Comparison of ENCODE assay signal across 8 mouse cellular contexts in genomic region chr9:110879998-110880561, GRCm38 (mm10). TPM values are rescaled to one million over a fixed set of nuclear protein-coding genes. Genes with fewer than 3 reads are reported as not detected.
DNase-seq lines count a peak whose midpoint lies in the region; ATAC-seq lines count a peak whose summit lies in the region.

TSS of gene Tmie (minus strand) at chr9:110880113.

- peak within 1 kb of the TSS; percentile 87 for H3K4me2 ChIP-seq in forebrain, embryonic 16.5 days (ENCODE audit: low read length)

- H3K27me3 ChIP-seq in forebrain, embryonic 16.5 days (replicated peaks; ENCODE audit: control insufficient read depth, insufficient read depth, low read length), result peaks cover 26% of the 10 kb centered on the region
- peaks cover 72% of the 10 kb centered on the region for H3K27me3 ChIP-seq in hindbrain, embryonic 10.5 days (ENCODE audit: insufficient read depth, poor library complexity, severe bottlenecking)

- DNase-seq in CD4-positive, CD25-positive, alpha-beta regulatory T cell, adult 2 months (ENCODE audit: low read depth, low spot score), result peak; percentile 90
- peak; percentile 91 to 93 for DNase-seq in adrenal gland, adult (ENCODE audit: inconsistent age in 2 of 2, low spot score in 1 of 2)
- DNase-seq in hindbrain, embryonic 10.5 days (ENCODE audit: low spot score), result peak; percentile 40
- DNase-seq in layer of hippocampus, postnatal 14 days (ENCODE audit: low spot score in 2 of 2), result peak; percentile 41 to 49
- DNase-seq in lung, postnatal 4 days, result peak; percentile 87 to 93
- peak; percentile 24 for DNase-seq in right cerebral cortex, adult 18-20 months
- DNase-seq in adipocyte (ENCODE audit: low spot score), result no peak

- peak; percentile 45 for ATAC-seq in forebrain, embryonic 16.5 days

- peak within 1 kb of the TSS; percentile 45 for H3K9ac ChIP-seq in forebrain, embryonic 16.5 days (replicated peaks; ENCODE audit: low read depth, low read length)

- H3K4me3 ChIP-seq in forebrain, embryonic 16.5 days (replicated peaks; ENCODE audit: low read length), result peak within 1 kb of the TSS; percentile 55
- peak within 1 kb of the TSS; percentile 64 for H3K4me3 ChIP-seq in hindbrain, embryonic 10.5 days

- no peaks in the 10 kb centered on the region for H3K36me3 ChIP-seq in forebrain, embryonic 16.5 days (ENCODE audit: control insufficient read depth, insufficient read depth)
- no peaks in the 10 kb centered on the region for H3K36me3 ChIP-seq in hindbrain, embryonic 10.5 days

- peaks cover 16% of the 10 kb centered on the region for H3K4me1 ChIP-seq in forebrain, embryonic 16.5 days (replicated peaks; ENCODE audit: control insufficient read depth, insufficient read depth, low read length)
- peaks cover 26% of the 10 kb centered on the region for H3K4me1 ChIP-seq in hindbrain, embryonic 10.5 days (replicated peaks)

- no peak within 1 kb of the TSS for H3K27ac ChIP-seq in forebrain, embryonic 16.5 days (ENCODE audit: low read length)
- peak within 1 kb of the TSS; percentile 67; the same call in 1 of the 2 replicates for H3K27ac ChIP-seq in hindbrain, embryonic 10.5 days

- WGBS in forebrain, embryonic 16.5 days, result under 1% methylated on average over 49 of the region's 57 CpGs
- under 1% methylated on average over 57 of the region's 57 CpGs for WGBS in hindbrain, embryonic 10.5 days

- no peaks in the 10 kb centered on the region for H3K9me3 ChIP-seq in forebrain, embryonic 16.5 days (ENCODE audit: control insufficient read depth, low read length)
- no peaks in the 10 kb centered on the region for H3K9me3 ChIP-seq in hindbrain, embryonic 10.5 days

RNA-seq across cellular contexts. Expression of gene Tmie, which starts in this region (rescaled TPM):
- polyA plus RNA-seq in forebrain, embryonic 16.5 days (2015; fragmentation: Nextera tagmentation; extraction: Ambion mirVana), result 0.86 and 1.8 TPM in 2 replicates
- polyA plus RNA-seq in hindbrain, embryonic 10.5 days (2016; fragmentation: Nextera tagmentation; extraction: Ambion mirVana), result 0.18 and 0.47 TPM in 2 replicates
- 1 to 10 TPM; 1.8 to 2.0 TPM for total RNA-seq in layer of hippocampus, postnatal 14 days (2021)

Comparison
In these comparisons a context has a peak if more than half of its experiments do, and no peak if none do; other contexts are left out.
1. Peak in DNase-seq, H3K4me3 ChIP-seq and H3K27ac ChIP-seq in hindbrain, embryonic 10.5 days; RNA of the gene not detected or under 1 TPM.